Mouse (Mus musculus) limb, embryonic 13.5 days (tissue): ENCODE results near the gene Avpi1. TPM values are rescaled to one million over a fixed set of nuclear protein-coding genes. Genes with fewer than 3 reads are reported as not detected.
"Not testable (repeated sequence)": the region's sequence is repeated elsewhere in the genome, so short reads cannot be mapped to it uniquely, and the experiment has no call there.

Source experiments
- ATAC-seq: fragments of 200-750 bp; cut with Nextera tagmentation; 2 replicates; pipeline ENCODE4 v1.8.0; 2017; ENCODE audit warnings: low read depth, moderate number of reproducible peaks, moderate TSS enrichment; ENCODE audit not compliant: low FRiP score
- H3K27ac ChIP-seq: fragments of 300-500 bp; sonication (generic); 2 replicates; pipeline ENCODE4 v1.5.1; 2015; ENCODE audit warnings: inconsistent platforms, mild to moderate bottlenecking, moderate library complexity
- H3K27me3 ChIP-seq: fragments of 300-500 bp; sonication (generic); 2 replicates; pipeline ENCODE4 v1.6.1; 2015; ENCODE audit warnings: mild to moderate bottlenecking, inconsistent platforms
- H3K36me3 ChIP-seq: fragments of 300-500 bp; sonication (generic); 2 replicates; pipeline ENCODE4 v1.6.1; 2015; ENCODE audit warnings: inconsistent platforms, mild to moderate bottlenecking, moderate library complexity
- H3K4me1 ChIP-seq: fragments of 300-500 bp; sonication (generic); 2 replicates; pipeline ENCODE4 v1.6.1; 2015; ENCODE audit warnings: inconsistent platforms
- H3K4me2 ChIP-seq: fragments of 300-500 bp; sonication (generic); replicated peaks from 2 replicates; pipeline ENCODE4 v1.6.1; 2015; ENCODE audit warnings: inconsistent platforms, mild to moderate bottlenecking, moderate library complexity
- H3K4me3 ChIP-seq: fragments of 300-500 bp; sonication (generic); 2 replicates; pipeline ENCODE4 v1.5.1; 2015; ENCODE audit warnings: moderate library complexity, mild to moderate bottlenecking, inconsistent platforms
- H3K9ac ChIP-seq: fragments of 300-500 bp; sonication (generic); 2 replicates; pipeline ENCODE4 v1.6.1; 2015; ENCODE audit warnings: mild to moderate bottlenecking, inconsistent platforms
- H3K9me3 ChIP-seq: fragments of 300-500 bp; sonication (generic); 2 replicates; pipeline ENCODE4 v1.6.1; 2016; ENCODE audit warnings: inconsistent platforms
- WGBS: fragments of 180-500 bp; shearing (Covaris S2); methylation state at CpG from one replicate; pipeline ENCODE4 v1.1.7; 2015; 5-methylcytosine and 5-hydroxymethylcytosine counted together
- polyA plus RNA-seq: library from polyadenylated mRNA; unstranded; fragments of >200 nt; fragmentation: Nextera tagmentation; extraction: Ambion mirVana; gene quantifications from 2 replicates; pipeline ENCODE4 v1.2.1, GENCODE M21; 2015

The Avpi1 gene
- polyA plus RNA-seq, 1 experiment from 2014 or later: 28.7 TPM

DNA sequence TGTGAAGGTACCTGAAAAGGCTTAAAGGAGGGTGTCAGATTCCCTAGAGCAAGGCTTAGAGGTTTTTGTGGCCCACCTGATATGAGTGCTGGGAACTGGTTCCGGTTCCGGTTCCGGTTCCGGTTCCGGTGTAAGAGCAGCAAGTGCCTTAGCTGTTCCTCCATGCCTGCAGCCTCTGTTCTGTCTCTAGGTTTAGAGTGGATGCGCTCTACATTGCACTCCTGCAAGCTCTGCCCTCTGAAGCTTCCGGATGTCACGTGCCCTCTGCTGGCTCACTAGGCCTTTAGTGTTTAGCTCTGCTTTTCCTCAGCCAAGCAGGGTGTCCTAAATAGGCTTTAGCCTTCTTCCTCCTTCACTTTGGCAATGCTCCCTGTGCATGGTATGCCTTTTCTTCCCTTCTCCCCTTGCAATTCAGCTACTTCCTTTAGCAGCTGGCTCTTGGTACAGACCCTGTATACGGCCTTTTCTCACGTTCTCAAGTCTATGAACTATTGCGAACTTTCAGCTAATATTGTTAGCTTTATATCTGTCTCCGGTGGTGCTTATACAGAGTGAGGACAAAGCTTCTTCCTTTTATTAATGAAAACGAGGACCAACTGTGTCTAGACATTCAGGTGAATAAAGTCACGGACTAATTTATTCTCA is 39.6 kb downstream of the Avpi1 start:
- Histone ChIP-seq H3K27me3 (no peaks in the 10 kb centered on the region), H3K27ac (peak overlapping the region; percentile 78; the same call in 1 of the 2 replicates), H3K4me2 (peak overlapping the region; percentile 86), H3K36me3 (peaks cover 9% of the 10 kb centered on the region; the same call in 1 of the 2 replicates), H3K4me3 (peak overlapping the region; percentile 91), H3K9me3 (no peaks in the 10 kb centered on the region), H3K9ac (0 out of 2 replicates have a peak overlapping the region, but pooled peaks have one; percentile 52), H3K4me1 (peaks cover 26% of the 10 kb centered on the region)
- 25% methylated on average over 14 of the region's 14 CpGs for WGBS
- ATAC-seq: no peak

DNA sequence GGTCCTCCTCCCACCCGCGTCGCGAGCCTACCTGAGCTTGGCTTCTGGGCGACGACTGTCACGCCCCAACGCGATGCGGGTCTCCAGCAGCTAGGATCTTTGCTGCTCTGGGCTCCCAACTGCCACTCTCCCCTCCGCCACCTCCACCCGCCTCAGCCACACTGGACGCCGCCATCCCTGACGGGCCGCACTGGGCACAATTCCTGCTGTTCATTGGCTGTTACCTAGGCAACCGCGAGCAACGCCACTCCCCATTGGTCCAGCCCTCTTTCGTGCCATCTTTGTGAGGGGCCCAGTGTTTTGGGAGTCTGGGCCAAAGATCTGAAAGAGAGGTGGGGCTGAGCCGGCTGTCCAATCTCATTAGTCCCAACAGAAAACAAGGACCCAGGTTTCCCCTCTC is 42.7 kb downstream of the Avpi1 start, which contains the start of gene Morn4:
Morn4 (minus strand) TSS at position 192 of the 400 bp plus-strand sequence.
- WGBS: 0% methylated on average over 21 of the region's 21 CpGs
- ATAC-seq: peak; percentile 79
- Histone ChIP-seq H3K9me3 (no peaks in the 10 kb centered on the region), H3K4me2 (peak within 1 kb of the TSS; percentile 84), H3K9ac (peak within 1 kb of the TSS; percentile 77), H3K27ac (no peak within 1 kb of the TSS), H3K4me1 (peaks cover 17% of the 10 kb centered on the region), H3K4me3 (peak within 1 kb of the TSS; percentile 77), H3K36me3 (no peaks in the 10 kb centered on the region), H3K27me3 (no peaks in the 10 kb centered on the region)

DNA sequence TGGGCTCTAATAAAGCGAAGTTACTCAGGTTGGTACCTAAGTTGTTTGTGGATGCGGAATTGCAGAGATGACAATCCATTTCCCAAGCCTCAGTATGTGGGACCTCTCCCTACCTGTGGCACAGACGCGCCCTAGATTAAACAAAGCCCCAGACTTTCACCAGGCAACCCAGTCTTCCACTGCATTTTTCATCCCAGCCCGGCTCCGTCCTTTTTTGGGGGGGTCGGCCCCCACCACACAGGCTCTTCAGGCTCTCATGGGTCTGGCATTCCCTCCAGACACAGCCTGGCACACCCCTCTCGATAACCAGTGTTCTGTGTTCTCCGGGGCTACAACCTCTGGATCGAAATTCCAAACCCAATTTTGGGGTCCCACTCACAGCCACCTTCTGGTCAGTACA is 43.2 kb downstream of the Avpi1 start:
- 7% methylated on average over 10 of the region's 10 CpGs for WGBS
- ATAC-seq: no peak
- Histone ChIP-seq H3K9me3 (no peaks in the 10 kb centered on the region), H3K27me3 (no peaks in the 10 kb centered on the region), H3K9ac (peak overlapping the region; percentile 77), H3K36me3 (no peaks in the 10 kb centered on the region), H3K4me1 (peaks cover 13% of the 10 kb centered on the region), H3K4me2 (peak overlapping the region; percentile 84), H3K4me3 (peak overlapping the region; percentile 77), H3K27ac (no peak overlapping the region)

DNA sequence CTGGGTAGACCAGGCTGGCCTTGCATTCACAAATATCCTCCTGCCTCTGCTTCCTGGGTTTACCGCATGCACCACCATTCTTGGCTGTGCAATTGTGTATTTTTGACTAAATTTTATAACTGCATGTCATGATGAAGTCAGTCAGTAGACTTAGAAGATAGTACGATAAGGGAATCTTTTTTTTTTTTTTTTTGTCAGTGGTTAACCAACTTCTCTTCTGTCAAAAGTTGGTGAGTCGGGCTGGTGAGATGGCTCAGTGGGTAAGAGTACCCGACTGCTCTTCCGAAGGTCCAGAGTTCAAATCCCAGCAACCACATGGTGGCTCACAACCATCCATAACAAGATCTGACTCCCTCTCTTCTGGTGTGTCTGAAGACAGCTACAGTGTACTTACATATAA is 47.2 kb downstream of the Avpi1 start:
- 94% methylated on average over 5 of the region's 5 CpGs for WGBS
- not testable (repeated sequence) for H3K9ac ChIP-seq, H3K27me3 ChIP-seq, H3K4me1 ChIP-seq, H3K9me3 ChIP-seq, ATAC-seq, H3K27ac ChIP-seq, H3K4me3 ChIP-seq, H3K4me2 ChIP-seq
- H3K36me3 ChIP-seq: peaks cover 15% of the 10 kb centered on the region

DNA sequence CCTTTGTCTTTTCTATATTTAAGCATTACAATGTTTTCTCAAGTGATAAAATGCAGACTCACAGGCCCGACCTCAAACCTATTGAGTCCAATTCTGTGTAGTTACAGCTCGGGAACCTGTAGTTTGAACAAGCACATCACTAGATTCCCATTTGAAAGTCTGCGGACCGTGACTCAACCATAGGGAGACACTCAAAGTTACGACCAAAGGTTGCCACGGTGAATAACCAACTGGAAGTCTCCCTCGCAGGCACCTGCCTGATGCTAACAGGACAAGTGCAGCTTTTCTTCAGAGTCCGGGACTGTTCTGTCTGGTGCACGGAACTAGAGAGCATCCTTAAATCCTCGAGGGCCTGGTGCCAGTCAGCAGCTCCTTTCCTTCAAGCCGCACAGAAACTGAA is 48.4 kb downstream of the Avpi1 start:
- H3K4me2 ChIP-seq: no peak overlapping the region
- 82% methylated on average over 11 of the region's 11 CpGs for WGBS
- H3K4me3 ChIP-seq: no peak overlapping the region
- peaks cover 1% of the 10 kb centered on the region for H3K4me1 ChIP-seq
- peaks cover 26% of the 10 kb centered on the region for H3K36me3 ChIP-seq
- H3K9me3 ChIP-seq: no peaks in the 10 kb centered on the region
- no peak overlapping the region for H3K9ac ChIP-seq
- ATAC-seq: no peak
- no peak overlapping the region for H3K27ac ChIP-seq
- H3K27me3 ChIP-seq: no peaks in the 10 kb centered on the region

DNA sequence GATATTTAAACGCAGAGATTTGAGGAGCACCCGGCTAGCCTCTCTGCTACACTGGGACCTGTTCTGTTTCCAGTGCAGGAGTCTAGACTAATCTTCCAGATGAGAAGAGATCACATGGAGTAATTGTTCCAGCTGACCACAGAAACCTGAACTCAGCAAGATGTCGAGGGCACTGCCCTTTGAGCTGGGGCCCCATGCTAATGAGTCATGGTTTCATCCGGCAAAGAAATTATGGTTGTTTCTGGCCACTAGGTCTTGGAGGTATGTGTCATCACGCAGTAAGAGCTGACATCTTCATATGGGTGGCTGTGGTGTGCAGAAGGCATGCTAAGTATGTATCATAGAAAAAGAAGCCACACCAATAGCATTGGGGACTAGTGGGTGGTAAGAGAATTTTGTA is 48.9 kb downstream of the Avpi1 start:
- no peak for ATAC-seq
- WGBS: 83% methylated on average over 5 of the region's 5 CpGs
- Histone ChIP-seq H3K27ac (no peak overlapping the region), H3K4me2 (no peak overlapping the region), H3K4me3 (no peak overlapping the region), H3K36me3 (peaks cover 32% of the 10 kb centered on the region), H3K9ac (no peak overlapping the region), H3K27me3 (no peaks in the 10 kb centered on the region), H3K9me3 (no peaks in the 10 kb centered on the region), H3K4me1 (no peaks in the 10 kb centered on the region)

DNA sequence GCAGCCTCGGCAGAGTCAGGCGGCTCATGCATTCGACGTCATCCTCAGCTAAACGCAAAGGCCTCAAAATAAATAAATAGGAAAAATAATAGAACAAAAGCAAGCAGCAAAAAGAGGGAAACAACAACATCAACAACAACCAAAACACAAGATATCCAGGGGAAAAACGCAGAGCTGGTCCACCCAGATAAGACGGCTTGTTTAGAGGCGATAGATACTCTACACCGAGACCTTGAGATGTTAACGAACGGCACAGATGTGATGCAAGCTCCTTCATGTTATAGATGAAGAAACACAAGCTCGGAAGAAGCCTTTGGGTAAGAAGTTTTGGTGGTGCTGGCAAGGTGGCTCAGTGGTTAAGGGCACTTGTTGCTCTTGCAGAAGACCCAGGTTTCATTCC is 49.9 kb downstream of the Avpi1 start:
- Histone ChIP-seq H3K4me1 (no peaks in the 10 kb centered on the region), H3K27ac (no peak overlapping the region), H3K4me2 (no peak overlapping the region), H3K9ac (no peak overlapping the region), H3K9me3 (no peaks in the 10 kb centered on the region), H3K36me3 (peaks cover 32% of the 10 kb centered on the region), H3K27me3 (no peaks in the 10 kb centered on the region), H3K4me3 (no peak overlapping the region)
- WGBS: 95% methylated on average over 12 of the region's 12 CpGs
- no peak for ATAC-seq

DNA sequence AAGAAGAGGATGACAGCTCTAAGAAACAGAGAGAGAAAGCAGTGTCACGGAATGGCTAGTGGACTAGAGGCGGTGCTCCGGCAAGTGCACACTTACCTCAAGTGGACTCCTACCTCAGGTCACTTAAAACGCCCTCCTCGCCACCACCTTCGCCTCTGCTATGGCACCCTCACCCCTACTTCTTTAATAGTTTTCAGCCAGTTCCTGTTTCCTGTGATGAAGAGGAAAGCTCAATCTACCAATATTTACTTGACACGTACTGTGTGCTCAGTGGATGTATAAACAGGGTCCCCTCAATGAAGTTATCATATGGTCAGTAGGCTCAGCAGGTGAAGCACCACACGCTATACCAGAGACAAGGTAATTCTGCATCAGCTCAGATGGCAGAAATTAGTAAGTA is 50.3 kb downstream of the Avpi1 start:
- 94% methylated on average over 8 of the region's 8 CpGs for WGBS
- Histone ChIP-seq H3K4me1 (no peaks in the 10 kb centered on the region), H3K9me3 (no peaks in the 10 kb centered on the region), H3K4me2 (no peak overlapping the region), H3K27me3 (no peaks in the 10 kb centered on the region), H3K36me3 (peaks cover 32% of the 10 kb centered on the region), H3K9ac (no peak overlapping the region), H3K4me3 (no peak overlapping the region), H3K27ac (no peak overlapping the region)
- no peak for ATAC-seq

DNA sequence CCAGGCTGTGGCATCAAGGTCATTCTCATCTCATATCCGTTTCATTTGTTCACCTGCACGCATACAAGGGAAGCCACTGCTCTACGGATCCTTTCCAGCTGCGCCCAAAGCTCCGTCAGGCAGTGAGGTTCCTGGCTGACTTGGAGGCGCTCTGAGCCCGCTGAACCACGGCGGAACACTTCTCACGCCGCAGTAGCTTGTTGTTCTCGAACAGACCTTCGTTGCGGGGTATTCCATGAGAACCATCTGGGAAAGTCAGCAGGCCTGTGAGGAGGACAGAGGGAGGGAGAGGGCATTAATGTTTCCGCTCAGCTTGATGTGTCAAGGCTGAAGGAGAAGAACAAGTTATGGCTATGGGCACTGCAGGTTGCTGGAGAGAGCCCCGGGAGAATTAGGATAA is 52.9 kb downstream of the Avpi1 start:
- Histone ChIP-seq H3K9ac (no peak overlapping the region), H3K4me2 (no peak overlapping the region), H3K36me3 (peaks cover 32% of the 10 kb centered on the region), H3K4me3 (no peak overlapping the region), H3K27ac (no peak overlapping the region), H3K4me1 (no peaks in the 10 kb centered on the region), H3K27me3 (no peaks in the 10 kb centered on the region), H3K9me3 (no peaks in the 10 kb centered on the region)
- WGBS: 92% methylated on average over 16 of the region's 16 CpGs
- ATAC-seq: no peak

DNA sequence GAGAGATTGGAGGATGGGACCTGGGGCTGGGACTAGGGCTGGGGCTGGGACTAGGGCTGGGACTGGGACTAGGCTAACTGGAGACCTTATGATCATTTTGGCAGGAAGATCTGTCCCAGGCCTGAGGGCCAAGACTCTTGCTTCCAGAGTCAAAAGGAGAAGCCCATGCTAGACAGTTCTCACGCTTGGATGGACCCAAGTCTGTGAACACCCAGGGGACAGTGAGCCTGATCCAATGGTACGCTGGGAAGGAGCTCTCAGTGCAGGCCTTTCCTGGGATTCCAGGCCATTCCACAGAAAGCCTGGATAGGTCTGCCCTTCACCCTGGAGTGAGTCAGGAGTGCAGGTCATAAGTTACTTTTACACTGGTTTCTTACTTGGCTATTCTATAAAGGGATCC is 53.8 kb downstream of the Avpi1 start:
- Histone ChIP-seq H3K4me3 (no peak overlapping the region), H3K9ac (no peak overlapping the region), H3K4me2 (no peak overlapping the region), H3K27me3 (no peaks in the 10 kb centered on the region), H3K27ac (no peak overlapping the region), H3K9me3 (no peaks in the 10 kb centered on the region; the same call in 1 of the 2 replicates), H3K4me1 (no peaks in the 10 kb centered on the region), H3K36me3 (peaks cover 32% of the 10 kb centered on the region)
- ATAC-seq: no peak
- 86% methylated on average over 2 of the region's 2 CpGs for WGBS

Other genes with a start within 250 kb of the Avpi1 start
- 17.4 and 19.6 TPM in 2 replicates for gene Rrp12, start 232.9 kb downstream of the Avpi1 start, polyA plus RNA-seq
- gene Pgam1, start 217.1 kb downstream of the Avpi1 start, polyA plus RNA-seq: 559 and 595 TPM in 2 replicates
- gene Exosc1, start 195.6 kb downstream of the Avpi1 start, polyA plus RNA-seq: 82.5 and 86.4 TPM in 2 replicates
- gene Zdhhc16, start 195.6 kb downstream of the Avpi1 start, polyA plus RNA-seq: 98.7 and 99.3 TPM in 2 replicates
- 40.1 and 43.9 TPM in 2 replicates for gene Mms19, start 147.9 kb downstream of the Avpi1 start, polyA plus RNA-seq
- gene Ubtd1, start 147.3 kb downstream of the Avpi1 start, polyA plus RNA-seq: 23.4 and 23.8 TPM in 2 replicates
- gene Ankrd2, start 93.1 kb downstream of the Avpi1 start, polyA plus RNA-seq: 0.22 and 0.57 TPM in 2 replicates
- gene Hoga1, start 83.4 kb downstream of the Avpi1 start, polyA plus RNA-seq: 1.6 and 1.7 TPM in 2 replicates
- gene 4933411K16Rik, start 76.8 kb downstream of the Avpi1 start, polyA plus RNA-seq: 0.17 TPM in 1 of 2 replicates, not detected in the other
- 32.1 and 34.5 TPM in 2 replicates for gene Morn4, start 42.7 kb downstream of the Avpi1 start, polyA plus RNA-seq
- 29.0 and 29.6 TPM in 2 replicates for gene Pi4k2a, start 38.6 kb downstream of the Avpi1 start, polyA plus RNA-seq
- 11.5 and 11.6 TPM in 2 replicates for gene Marveld1, start 18.3 kb upstream of the Avpi1 start, polyA plus RNA-seq
- 27.9 and 29.3 TPM in 2 replicates for gene Zfyve27, start 34.9 kb upstream of the Avpi1 start, polyA plus RNA-seq
- 1.8 and 2.4 TPM in 2 replicates for gene Sfrp5, start 73.2 kb upstream of the Avpi1 start, polyA plus RNA-seq
- 0.05 and 0.23 TPM in 2 replicates for gene Golga7b, start 118.5 kb upstream of the Avpi1 start, polyA plus RNA-seq